Mouse (Mus musculus): Measurements from ENCODE around the gene Ppp1ca. TPM values are rescaled to one million over a fixed set of nuclear protein-coding genes. Genes with fewer than 3 reads are reported as not detected.
A peak's percentile ranks its signal among the peaks of the same experiment; 100 is the strongest.

The Ppp1ca gene
- polyA plus RNA-seq, 1 experiment from 2014 or later, result 759 TPM

DNA sequence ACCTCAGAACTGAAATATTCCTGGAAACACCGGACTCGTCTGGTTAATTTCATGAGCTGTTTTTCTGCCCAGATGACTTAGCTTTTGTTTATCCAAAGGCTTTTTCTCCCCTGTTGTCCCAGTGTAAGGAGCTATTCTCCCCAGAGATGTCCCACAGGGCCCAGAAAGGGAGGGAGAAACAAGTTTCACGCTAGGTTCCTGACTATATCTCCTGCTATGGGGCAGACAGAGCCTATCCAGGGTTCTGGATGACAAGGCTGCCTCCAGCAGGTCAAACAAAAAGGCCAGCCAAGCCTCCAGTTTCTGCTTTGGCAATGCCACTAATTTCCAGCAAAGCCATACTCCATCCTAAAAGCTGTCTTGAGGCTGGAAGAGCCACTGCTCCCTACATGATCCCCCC, 26.0 kb downstream of the Ppp1ca start:
- Histone ChIP-seq H3K9ac (no peak overlapping the region), H3K4me3 (no peak overlapping the region), H3K27me3 (no peaks in the 10 kb centered on the region), H3K4me1 (peaks cover 83% of the 10 kb centered on the region), H3K9me3 (no peaks in the 10 kb centered on the region), H3K4me2 (no peak overlapping the region), H3K27ac (no peak overlapping the region), H3K36me3 (peaks cover 14% of the 10 kb centered on the region)
- no peak for ATAC-seq (ENCODE audit: insufficient number of reproducible peaks, low FRiP score, low TSS enrichment, low read depth)
- WGBS, result 34% methylated on average over 3 of the region's 3 CpGs

DNA sequence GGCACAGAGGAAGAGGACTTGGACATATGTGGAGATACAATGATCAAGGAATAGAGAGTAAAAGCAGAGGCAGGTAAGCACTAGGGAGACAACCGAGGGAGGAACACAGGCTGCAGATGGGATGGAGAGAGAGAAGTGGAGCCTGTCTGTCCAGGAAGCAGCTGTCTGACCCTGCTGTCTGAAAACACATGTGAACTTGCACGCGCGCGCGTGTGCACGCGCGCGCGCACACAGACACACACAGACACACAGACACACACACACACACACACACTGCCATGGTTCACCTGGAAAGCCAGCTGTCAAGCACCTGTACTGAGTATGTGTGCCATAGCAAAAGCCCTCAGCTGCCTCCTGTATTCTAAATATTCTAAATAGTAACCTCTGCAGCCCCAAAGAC, 26.4 kb downstream of the Ppp1ca start:
- H3K4me2 ChIP-seq, result no peak overlapping the region
- 80% methylated on average over 11 of the region's 11 CpGs for WGBS
- no peak for ATAC-seq (ENCODE audit: insufficient number of reproducible peaks, low FRiP score, low TSS enrichment, low read depth)
- H3K4me3 ChIP-seq, result no peak overlapping the region
- H3K9me3 ChIP-seq, result no peaks in the 10 kb centered on the region
- H3K9ac ChIP-seq, result no peak overlapping the region
- H3K27ac ChIP-seq, result no peak overlapping the region
- H3K4me1 ChIP-seq, result peaks cover 78% of the 10 kb centered on the region
- peaks cover 15% of the 10 kb centered on the region for H3K36me3 ChIP-seq
- H3K27me3 ChIP-seq, result no peaks in the 10 kb centered on the region

DNA sequence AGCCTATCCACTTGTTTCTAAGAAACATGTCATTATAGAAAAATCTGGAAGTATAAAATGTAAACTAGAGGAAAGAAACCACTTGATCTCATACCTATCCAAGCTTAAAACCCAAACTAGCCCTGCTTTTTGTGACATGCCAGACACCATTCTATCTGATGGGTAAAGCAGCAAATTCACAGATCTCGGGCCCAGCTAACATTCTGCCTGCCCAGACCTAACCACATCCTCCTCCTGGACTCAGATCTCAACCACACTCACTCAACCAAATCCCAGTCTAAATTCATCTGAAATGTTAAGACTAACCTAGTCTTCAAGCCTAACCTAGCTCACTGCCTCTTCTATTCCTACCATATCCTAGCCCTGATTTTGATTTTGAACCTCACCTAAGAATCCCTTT, 26.9 kb downstream of the Ppp1ca start:
- no peak overlapping the region for H3K4me3 ChIP-seq
- peaks cover 15% of the 10 kb centered on the region for H3K36me3 ChIP-seq
- H3K9ac ChIP-seq, result no peak overlapping the region
- no peak overlapping the region for H3K27ac ChIP-seq
- H3K4me2 ChIP-seq, result no peak overlapping the region
- H3K27me3 ChIP-seq, result no peaks in the 10 kb centered on the region
- peaks cover 73% of the 10 kb centered on the region for H3K4me1 ChIP-seq
- 79% methylated on average over 1 of the region's 1 CpGs for WGBS
- no peaks in the 10 kb centered on the region for H3K9me3 ChIP-seq
- no peak for ATAC-seq (ENCODE audit: insufficient number of reproducible peaks, low FRiP score, low TSS enrichment, low read depth)

DNA sequence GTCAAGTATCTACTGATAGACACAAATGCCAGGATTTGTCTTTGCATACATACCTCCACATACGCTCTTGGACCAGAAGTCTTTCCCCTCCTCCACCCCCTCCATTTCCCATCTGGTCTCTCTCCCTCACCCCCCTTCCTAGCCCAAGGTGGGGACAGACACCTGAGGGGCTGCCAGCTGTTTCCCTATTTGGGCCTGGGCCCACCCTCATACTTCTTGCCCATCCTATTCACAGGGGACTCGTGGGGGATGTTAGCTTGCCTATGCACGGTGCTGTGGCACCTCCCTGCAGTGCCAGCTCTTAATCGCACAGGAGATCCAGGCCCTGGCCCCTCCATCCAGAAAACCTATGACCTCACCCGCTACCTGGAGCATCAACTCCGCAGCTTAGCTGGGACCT, 28.1 kb downstream of the Ppp1ca start:
- WGBS, result 72% methylated on average over 6 of the region's 6 CpGs
- no peaks in the 10 kb centered on the region for H3K9me3 ChIP-seq
- peaks cover 67% of the 10 kb centered on the region for H3K4me1 ChIP-seq
- no peaks in the 10 kb centered on the region for H3K27me3 ChIP-seq
- H3K4me3 ChIP-seq, result no peak overlapping the region
- no peak overlapping the region for H3K27ac ChIP-seq
- H3K36me3 ChIP-seq, result peaks cover 15% of the 10 kb centered on the region
- no peak for ATAC-seq (ENCODE audit: insufficient number of reproducible peaks, low FRiP score, low TSS enrichment, low read depth)
- H3K4me2 ChIP-seq, result 0 out of 2 replicates have a peak overlapping the region, but pooled peaks have one; percentile 7
- no peak overlapping the region for H3K9ac ChIP-seq

DNA sequence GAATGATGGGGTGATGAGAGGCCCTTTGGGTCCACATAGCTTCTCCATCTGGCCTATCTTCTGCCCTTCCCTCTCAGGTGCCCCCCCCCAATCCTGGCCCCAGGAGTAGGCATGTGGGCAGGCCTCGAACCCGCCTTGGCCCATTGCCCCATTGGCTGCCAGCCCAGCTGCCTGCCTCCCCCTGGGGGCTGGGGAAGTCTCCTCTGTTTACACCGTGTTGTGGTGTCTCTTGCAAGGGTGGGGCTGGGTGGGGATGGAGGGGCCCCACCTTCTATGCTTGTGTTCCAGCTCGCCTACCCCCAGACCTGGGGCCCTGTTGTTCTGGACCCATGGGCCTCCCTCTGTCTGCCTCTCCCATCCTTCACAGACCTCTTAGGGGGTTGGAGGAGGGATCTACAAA, 28.6 kb downstream of the Ppp1ca start:
- WGBS, result 37% methylated on average over 4 of the region's 4 CpGs
- H3K4me3 ChIP-seq, result no peak overlapping the region
- 0 out of 2 replicates have a peak overlapping the region, but pooled peaks have one; percentile 7 for H3K4me2 ChIP-seq
- H3K4me1 ChIP-seq, result peaks cover 63% of the 10 kb centered on the region
- H3K9me3 ChIP-seq, result no peaks in the 10 kb centered on the region
- H3K27ac ChIP-seq, result peak overlapping the region; percentile 69
- H3K36me3 ChIP-seq, result peaks cover 15% of the 10 kb centered on the region
- no peaks in the 10 kb centered on the region for H3K27me3 ChIP-seq
- no peak overlapping the region for H3K9ac ChIP-seq
- no peak for ATAC-seq (ENCODE audit: insufficient number of reproducible peaks, low FRiP score, low TSS enrichment, low read depth)

DNA sequence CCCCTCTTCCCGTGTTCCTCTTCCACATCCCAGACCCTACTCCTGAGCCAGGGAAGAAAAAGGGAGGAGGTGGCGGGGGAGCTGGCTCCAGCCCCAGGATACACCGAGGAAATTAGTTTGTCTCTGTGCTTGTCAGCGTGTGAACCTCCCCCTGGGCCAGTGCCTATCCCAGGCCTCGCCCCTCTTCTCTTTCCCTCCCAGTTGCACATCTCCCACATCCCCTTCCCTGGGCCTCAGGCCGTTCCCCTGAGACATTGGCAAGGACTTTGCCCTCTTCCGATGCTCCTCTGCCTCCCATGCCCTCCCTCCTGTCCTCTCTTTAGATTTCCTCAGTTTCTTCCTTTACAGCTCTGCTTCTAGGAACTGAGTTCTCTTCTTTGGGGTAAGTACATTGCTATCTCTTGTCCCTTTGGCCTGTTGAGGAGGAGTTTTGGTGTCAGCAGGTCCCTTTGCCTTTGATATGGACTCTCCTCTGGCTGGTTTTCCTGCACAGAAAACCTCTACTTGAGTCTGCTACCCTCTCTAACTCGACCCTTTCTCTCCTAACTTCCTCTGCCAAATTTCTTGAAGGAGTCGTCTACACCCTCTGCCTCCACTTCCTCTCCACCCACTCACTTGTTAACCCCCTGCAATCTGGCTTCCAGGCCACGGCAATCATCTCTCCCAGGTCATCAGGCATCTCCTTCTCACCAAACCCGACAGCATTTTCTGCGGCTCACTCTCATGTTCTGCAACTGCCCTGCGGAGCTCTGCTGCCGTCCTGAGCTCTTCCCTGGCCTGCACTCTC, 29.3 kb downstream of the Ppp1ca start:
- H3K4me1 ChIP-seq, result peaks cover 57% of the 10 kb centered on the region
- peaks cover 15% of the 10 kb centered on the region for H3K36me3 ChIP-seq
- no peaks in the 10 kb centered on the region for H3K9me3 ChIP-seq
- WGBS, result 27% methylated on average over 14 of the region's 14 CpGs
- no peaks in the 10 kb centered on the region for H3K27me3 ChIP-seq
- H3K4me2 ChIP-seq, result 0 out of 2 replicates have a peak overlapping the region, but pooled peaks have one; percentile 7
- H3K9ac ChIP-seq, result 0 out of 2 replicates have a peak overlapping the region, but pooled peaks have one; percentile 1
- ATAC-seq (ENCODE audit: insufficient number of reproducible peaks, low FRiP score, low TSS enrichment, low read depth), result no peak
- peak overlapping the region; percentile 69 for H3K27ac ChIP-seq
- no peak overlapping the region; the same call in 1 of the 2 replicates for H3K4me3 ChIP-seq

DNA sequence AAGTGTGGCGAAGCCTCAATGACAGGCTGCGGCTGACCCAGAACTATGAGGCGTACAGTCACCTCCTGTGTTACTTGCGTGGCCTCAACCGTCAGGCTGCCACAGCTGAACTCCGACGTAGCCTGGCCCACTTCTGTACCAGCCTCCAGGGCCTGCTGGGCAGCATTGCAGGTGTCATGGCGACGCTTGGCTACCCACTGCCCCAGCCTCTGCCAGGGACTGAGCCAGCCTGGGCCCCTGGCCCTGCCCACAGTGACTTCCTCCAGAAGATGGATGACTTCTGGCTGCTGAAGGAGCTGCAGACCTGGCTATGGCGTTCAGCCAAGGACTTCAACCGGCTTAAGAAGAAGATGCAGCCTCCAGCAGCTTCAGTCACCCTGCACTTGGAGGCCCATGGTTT, 30.3 kb downstream of the Ppp1ca start:
- peaks cover 47% of the 10 kb centered on the region for H3K4me1 ChIP-seq
- no peak overlapping the region for H3K9ac ChIP-seq
- H3K9me3 ChIP-seq, result no peaks in the 10 kb centered on the region
- peaks cover 15% of the 10 kb centered on the region for H3K36me3 ChIP-seq
- 77% methylated on average over 11 of the region's 11 CpGs for WGBS
- H3K4me3 ChIP-seq, result no peak overlapping the region
- no peaks in the 10 kb centered on the region for H3K27me3 ChIP-seq
- no peak overlapping the region for H3K27ac ChIP-seq
- no peak overlapping the region for H3K4me2 ChIP-seq
- ATAC-seq (ENCODE audit: insufficient number of reproducible peaks, low FRiP score, low TSS enrichment, low read depth), result no peak

DNA sequence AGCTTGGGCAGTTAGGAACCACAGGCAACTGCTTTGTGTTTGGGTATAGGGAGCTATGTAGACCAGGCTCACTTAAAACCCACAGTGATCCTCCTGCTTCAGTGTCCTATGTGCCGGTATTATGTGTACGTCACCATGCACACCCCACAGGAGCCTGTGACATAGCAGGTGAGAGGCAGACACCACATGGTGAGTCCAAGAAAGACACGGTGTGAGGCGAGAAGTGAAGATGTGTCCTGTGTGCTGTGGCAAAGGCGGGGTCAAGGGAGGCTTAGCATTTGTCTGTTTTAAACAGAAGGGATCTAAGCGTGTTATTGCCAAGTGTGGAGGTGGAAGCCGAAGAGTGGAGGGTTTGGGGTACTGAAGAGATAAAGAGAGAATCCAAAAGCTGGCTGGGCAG, 34.9 kb downstream of the Ppp1ca start:
- Histone ChIP-seq H3K4me1 (peaks cover 13% of the 10 kb centered on the region), H3K27me3 (peaks cover 6% of the 10 kb centered on the region), H3K27ac (no peak overlapping the region), H3K9me3 (no peaks in the 10 kb centered on the region), H3K4me3 (no peak overlapping the region), H3K4me2 (no peak overlapping the region), H3K9ac (no peak overlapping the region), H3K36me3 (peaks cover 12% of the 10 kb centered on the region)
- 87% methylated on average over 7 of the region's 7 CpGs for WGBS
- no peak for ATAC-seq (ENCODE audit: insufficient number of reproducible peaks, low FRiP score, low TSS enrichment, low read depth)

DNA sequence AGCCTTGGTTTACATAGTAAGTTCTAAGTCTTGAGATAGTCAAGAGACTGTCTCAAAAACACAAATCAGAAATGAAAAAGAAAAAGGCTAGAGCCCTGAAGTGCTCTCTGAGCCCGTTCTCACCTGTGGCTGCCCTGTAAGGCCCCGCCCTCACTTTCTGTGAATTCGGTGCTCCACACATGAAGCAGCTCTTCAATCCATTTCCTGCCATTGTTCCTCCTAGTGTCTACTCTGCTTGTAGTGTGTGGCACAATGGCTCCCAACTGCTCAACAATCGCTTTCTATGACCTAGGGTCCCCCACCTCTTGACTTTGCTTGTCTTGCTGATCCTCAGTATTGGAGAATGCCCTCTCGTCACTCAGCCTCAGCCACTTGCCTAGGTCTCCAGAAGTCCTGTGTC, 35.6 kb downstream of the Ppp1ca start:
- no peak overlapping the region for H3K4me3 ChIP-seq
- H3K27me3 ChIP-seq, result peaks cover 6% of the 10 kb centered on the region
- WGBS, result 73% methylated on average over 5 of the region's 5 CpGs
- no peak overlapping the region for H3K4me2 ChIP-seq
- no peak for ATAC-seq (ENCODE audit: insufficient number of reproducible peaks, low FRiP score, low TSS enrichment, low read depth)
- no peak overlapping the region for H3K9ac ChIP-seq
- peaks cover 12% of the 10 kb centered on the region for H3K4me1 ChIP-seq
- no peaks in the 10 kb centered on the region for H3K9me3 ChIP-seq
- peaks cover 5% of the 10 kb centered on the region for H3K36me3 ChIP-seq
- no peak overlapping the region for H3K27ac ChIP-seq

DNA sequence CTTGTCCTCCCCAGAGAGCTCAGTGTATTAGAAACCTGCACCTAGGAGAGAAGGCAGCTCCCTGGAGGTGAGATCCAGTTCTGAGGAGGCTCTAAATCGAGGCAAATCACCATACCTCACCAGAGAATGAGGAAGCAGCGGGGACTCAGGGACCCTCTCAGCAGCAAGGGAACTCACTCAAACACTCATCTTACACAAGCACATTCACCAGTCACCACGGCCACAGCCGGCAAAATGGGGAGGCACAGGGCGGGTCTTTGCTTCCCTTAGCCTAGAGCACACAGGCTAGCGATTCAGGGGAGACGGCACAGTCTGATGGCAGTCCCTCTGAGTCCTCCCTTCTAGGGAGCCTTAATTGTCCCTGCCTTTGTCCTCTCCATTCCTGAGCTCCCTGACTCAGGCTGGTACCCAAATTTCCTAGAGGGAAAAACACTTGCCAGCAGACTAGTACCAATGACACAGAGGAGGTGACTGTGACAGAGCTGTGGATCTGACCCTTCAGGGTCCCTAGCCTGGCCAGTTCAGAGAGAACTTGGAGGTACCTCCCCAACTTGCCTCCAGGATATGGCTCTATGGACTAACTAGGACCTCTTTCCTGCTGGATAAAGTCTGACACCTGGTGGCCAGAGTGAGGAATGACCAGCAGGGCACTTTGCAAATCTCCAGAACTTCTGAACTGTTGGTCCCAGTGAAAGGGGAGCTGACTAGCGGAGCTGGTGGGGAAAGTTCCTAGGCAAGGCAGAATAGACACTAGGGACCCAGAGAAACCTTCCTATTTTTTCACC, 36.2 kb downstream of the Ppp1ca start:
- H3K27ac ChIP-seq, result no peak overlapping the region
- H3K36me3 ChIP-seq, result no peaks in the 10 kb centered on the region
- WGBS, result 12% methylated on average over 8 of the region's 8 CpGs
- H3K9me3 ChIP-seq, result no peaks in the 10 kb centered on the region
- no peak overlapping the region for H3K9ac ChIP-seq
- H3K4me1 ChIP-seq, result peaks cover 13% of the 10 kb centered on the region
- no peak for ATAC-seq (ENCODE audit: insufficient number of reproducible peaks, low FRiP score, low TSS enrichment, low read depth)
- H3K4me3 ChIP-seq, result no peak overlapping the region
- peaks cover 6% of the 10 kb centered on the region for H3K27me3 ChIP-seq
- no peak overlapping the region for H3K4me2 ChIP-seq

DNA sequence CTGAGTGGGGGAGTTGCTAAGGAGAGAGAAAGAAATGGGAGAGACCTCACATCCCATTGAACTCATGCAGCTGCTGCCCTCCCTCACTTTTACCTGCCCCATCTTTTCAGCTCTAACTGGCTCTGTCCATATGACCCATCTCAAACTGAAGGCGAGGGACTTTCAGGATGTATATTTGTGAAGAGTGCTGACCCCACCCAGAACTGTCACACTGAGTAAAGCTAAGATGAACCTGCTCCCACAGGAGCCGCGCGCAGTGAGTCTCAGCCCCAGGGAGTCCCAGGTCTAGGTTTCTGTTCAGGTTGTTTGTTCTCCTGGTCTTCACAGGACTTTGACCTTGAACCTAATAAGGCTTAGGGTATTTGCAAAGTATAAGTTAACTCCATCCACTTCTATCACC, 37.0 kb downstream of the Ppp1ca start:
- 76% methylated on average over 4 of the region's 4 CpGs for WGBS
- Histone ChIP-seq H3K27me3 (peaks cover 6% of the 10 kb centered on the region), H3K27ac (no peak overlapping the region), H3K9ac (no peak overlapping the region), H3K4me2 (no peak overlapping the region), H3K4me3 (no peak overlapping the region), H3K4me1 (peaks cover 13% of the 10 kb centered on the region), H3K36me3 (no peaks in the 10 kb centered on the region), H3K9me3 (no peaks in the 10 kb centered on the region)
- no peak for ATAC-seq (ENCODE audit: insufficient number of reproducible peaks, low FRiP score, low TSS enrichment, low read depth)

DNA sequence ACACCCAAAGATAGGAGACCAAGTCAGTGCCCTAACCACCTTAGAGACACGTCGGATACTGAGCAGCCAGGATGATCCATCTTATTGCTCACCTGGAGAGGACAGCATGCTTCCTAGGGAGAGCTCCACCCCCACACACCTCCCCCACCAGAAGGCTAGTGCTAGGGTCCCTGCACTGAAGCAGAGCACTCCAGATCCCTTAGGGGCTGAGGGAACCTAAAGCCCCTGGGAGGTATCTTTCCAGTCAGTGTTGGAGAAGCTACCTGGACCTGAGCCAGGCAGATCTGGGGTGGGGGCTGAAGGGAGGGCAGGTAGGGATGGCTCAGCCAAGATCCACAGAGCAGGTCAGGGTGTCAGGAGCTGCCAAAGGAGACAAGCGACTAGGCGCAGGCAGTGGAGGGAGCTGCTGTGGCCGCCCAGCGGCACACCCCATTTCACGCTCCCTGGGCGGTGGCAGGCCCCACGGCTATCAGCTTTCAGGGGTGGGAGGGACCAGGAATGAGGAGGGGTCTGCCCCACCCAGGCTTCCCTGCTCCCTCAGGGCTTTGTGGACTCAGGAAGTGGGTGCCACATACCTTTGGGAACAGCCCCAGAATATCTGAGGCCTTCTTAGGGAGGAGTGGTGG, 37.7 kb downstream of the Ppp1ca start:
- Histone ChIP-seq H3K9ac (no peak overlapping the region), H3K4me1 (peaks cover 13% of the 10 kb centered on the region), H3K9me3 (no peaks in the 10 kb centered on the region), H3K27ac (no peak overlapping the region), H3K4me3 (no peak overlapping the region), H3K36me3 (no peaks in the 10 kb centered on the region), H3K4me2 (no peak overlapping the region), H3K27me3 (peaks cover 6% of the 10 kb centered on the region)
- WGBS, result 27% methylated on average over 9 of the region's 9 CpGs
- no peak for ATAC-seq (ENCODE audit: insufficient number of reproducible peaks, low FRiP score, low TSS enrichment, low read depth)
